Mouse (Mus musculus) E14TG2a.4 (cell line): ENCODE data around the gene Hist1h2br.
A peak's percentile ranks its signal among the peaks of the same experiment; 100 is the strongest.
"Not testable (repeated sequence)": the region's sequence is repeated elsewhere in the genome, so short reads cannot be mapped to it uniquely, and the experiment has no call there.

Experiments used
- H3K27me3 ChIP-seq: 2 replicates; pipeline ENCODE4 v1.6.1; 2014; ENCODE audit warnings: low read length, control low read depth; ENCODE audit not compliant: insufficient read depth
- H3K36me3 ChIP-seq: 2 replicates; pipeline ENCODE4 v1.6.1; 2014; ENCODE audit warnings: low read length, control low read depth; ENCODE audit not compliant: insufficient read depth
- H3K4me1 ChIP-seq: replicated peaks from 2 replicates; pipeline ENCODE4 v1.6.1; 2014; ENCODE audit warnings: low read depth, low read length, control low read depth
- H3K4me3 ChIP-seq: replicated peaks from 2 replicates; pipeline ENCODE4 v1.5.1; 2014; ENCODE audit warnings: mild to moderate bottlenecking, low read length
- H3K9me3 ChIP-seq: 2 replicates; pipeline ENCODE4 v1.6.1; 2014; ENCODE audit warnings: low read length, control low read depth
- CTCF ChIP-seq: conservative IDR thresholded peaks from 2 replicates; pipeline ENCODE4 v1.5.1; 2014; ENCODE audit warnings: low read length
- NANOG ChIP-seq: IDR thresholded peaks from 2 replicates; pipeline ENCODE4 v1.6.1; 2014; ENCODE audit warnings: borderline replicate concordance, low read length, mixed read lengths
- POU5F1 ChIP-seq: IDR thresholded peaks from 2 replicates; pipeline ENCODE4 v1.6.1; 2014; ENCODE audit warnings: low read length, borderline replicate concordance

Hist1h2br gene

DNA sequence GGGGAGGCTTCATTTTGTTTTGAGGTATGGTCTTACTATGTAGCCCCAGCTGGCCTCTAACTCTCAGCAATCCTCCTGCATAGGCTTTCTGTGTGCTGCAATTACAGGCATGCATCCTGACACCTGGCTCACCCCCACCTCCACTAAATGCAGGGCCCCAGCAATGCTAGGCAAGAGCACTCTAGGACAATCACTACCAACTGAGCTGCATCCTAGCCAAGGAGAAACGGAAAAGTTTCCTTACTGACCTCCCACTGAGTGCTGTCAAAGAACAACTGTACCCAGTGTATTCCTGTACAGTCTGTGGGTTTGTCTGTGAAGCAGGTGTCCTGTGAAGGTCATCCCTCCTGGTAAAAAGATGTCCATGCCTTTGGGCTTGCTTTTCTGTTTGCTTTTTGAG is 17.2 kb downstream of the Hist1h2br start:
- not testable (repeated sequence) for H3K4me3 ChIP-seq, H3K36me3 ChIP-seq, H3K27me3 ChIP-seq, H3K9me3 ChIP-seq
- peaks cover 47% of the 10 kb centered on the region for H3K4me1 ChIP-seq
- peak; percentile 51; the same call in 1 of the 2 replicates for TF ChIP-seq NANOG

DNA sequence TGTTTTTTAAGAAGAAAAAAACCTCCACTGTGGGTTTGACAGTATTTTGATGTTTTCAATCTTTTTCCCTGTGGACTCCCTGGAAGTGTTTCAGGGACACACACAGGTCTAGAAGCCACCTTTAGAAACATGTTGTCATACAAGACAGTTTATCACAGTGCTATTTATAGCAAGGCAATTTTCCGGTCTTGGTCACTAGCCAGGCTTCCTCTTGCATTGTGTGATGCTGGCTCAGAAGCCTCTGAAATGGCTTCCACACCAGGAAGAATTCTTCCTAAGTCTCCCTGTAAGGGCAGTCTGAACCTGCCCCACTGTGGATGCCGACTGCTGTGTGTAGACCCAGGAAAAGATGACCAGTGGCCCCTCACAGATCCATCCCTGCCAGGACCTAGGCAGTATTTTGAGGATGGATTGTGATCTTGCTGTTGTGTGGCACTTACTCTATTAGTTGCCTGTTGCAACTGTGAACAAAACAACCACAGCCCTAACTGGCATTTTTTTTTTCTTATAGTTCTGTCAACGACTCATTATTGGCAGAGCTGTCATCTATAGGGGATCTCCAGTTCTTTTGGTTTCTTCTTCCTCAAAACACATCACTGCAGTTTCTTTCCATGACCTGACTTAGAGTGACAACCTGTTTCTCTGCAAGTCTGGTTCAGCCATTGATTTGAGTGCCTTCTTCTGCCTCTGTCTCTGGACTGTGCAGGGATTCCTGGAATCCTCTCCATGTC is 18.8 kb downstream of the Hist1h2br start:
- H3K4me3 ChIP-seq, result no peak overlapping the region
- H3K36me3 ChIP-seq, result no peaks in the 10 kb centered on the region
- H3K27me3 ChIP-seq, result no peaks in the 10 kb centered on the region
- peaks cover 59% of the 10 kb centered on the region for H3K4me1 ChIP-seq
- TF ChIP-seq NANOG, result no peak
- no peak for TF ChIP-seq CTCF
- TF ChIP-seq POU5F1, result no peak
- H3K9me3 ChIP-seq, result no peaks in the 10 kb centered on the region

DNA sequence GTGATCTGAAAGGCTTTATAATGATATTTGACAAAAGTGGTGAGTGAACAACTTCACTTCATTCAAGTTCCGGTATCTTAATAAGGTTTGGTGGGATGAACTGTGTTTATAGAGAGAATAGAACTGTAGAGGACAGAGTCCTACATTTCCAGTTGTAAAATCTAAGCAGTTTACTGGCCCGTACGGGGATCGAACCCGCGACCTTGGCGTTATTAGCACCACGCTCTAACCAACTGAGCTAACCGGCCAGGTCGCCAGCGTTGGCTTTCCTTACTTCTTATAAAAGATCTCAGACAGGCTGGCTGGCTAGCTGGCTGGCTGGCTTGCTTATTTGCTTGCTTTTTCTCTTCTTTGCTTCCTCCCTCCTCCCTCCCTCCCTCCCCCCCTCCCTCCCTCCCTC is 21.6 kb downstream of the Hist1h2br start:
- Histone ChIP-seq H3K36me3 (no peaks in the 10 kb centered on the region), H3K4me3 (peak overlapping the region; percentile 89), H3K9me3 (no peaks in the 10 kb centered on the region), H3K27me3 (no peaks in the 10 kb centered on the region), H3K4me1 (peaks cover 82% of the 10 kb centered on the region)
- TF ChIP-seq POU5F1 (no peak), NANOG (no peak), CTCF (no peak)

DNA sequence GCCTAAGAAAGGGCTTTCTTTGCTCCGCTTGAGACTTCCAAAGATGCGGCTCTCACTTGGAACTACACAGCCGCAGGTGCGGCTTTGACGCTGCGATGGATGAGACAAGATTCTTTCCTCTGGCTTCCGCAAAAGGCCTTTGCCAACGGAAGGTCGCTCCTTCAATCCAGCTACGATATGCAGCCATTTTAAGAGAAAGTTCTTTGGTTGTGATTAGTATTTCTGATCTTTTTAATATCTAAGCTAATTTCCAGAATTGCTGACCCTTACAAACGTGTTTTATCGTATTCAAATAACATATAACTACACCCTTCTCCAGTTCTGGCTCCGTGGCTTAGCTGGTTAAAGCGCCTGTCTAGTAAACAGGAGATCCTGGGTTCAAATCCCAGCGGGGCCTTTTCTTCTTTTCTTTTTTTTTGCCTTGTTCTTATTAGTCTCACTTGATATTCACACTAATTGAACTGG is 22.2 kb downstream of the Hist1h2br start:
- no peaks in the 10 kb centered on the region for H3K27me3 ChIP-seq
- peak overlapping the region; percentile 89 for H3K4me3 ChIP-seq
- no peaks in the 10 kb centered on the region for H3K9me3 ChIP-seq
- H3K4me1 ChIP-seq, result peaks cover 82% of the 10 kb centered on the region
- TF ChIP-seq CTCF (no peak), NANOG (no peak), POU5F1 (no peak)
- no peaks in the 10 kb centered on the region for H3K36me3 ChIP-seq

DNA sequence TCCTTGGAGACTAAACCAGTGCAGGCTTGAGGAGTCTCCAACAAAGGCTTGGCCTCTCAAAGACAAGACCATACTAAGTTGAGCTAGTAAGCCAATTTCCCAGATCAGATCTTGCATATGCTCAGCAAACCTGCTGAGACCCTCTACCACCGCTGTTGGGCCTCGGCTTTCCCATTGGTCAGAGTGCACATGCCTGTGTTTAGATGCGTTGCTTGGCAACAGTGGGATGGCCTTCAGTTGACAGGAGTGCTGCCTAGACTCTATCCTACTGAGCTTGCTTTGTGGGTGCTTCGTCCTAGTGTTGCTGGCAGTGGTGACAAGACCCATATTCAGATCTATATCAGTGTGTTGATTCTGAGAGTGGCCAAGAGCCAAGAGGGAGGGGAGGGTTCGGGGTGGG is 28.1 kb downstream of the Hist1h2br start:
- no peaks in the 10 kb centered on the region for H3K36me3 ChIP-seq
- H3K4me1 ChIP-seq, result peaks cover 87% of the 10 kb centered on the region
- no peak overlapping the region for H3K4me3 ChIP-seq
- no peak for TF ChIP-seq NANOG
- TF ChIP-seq CTCF, result no peak
- TF ChIP-seq POU5F1, result no peak
- no peaks in the 10 kb centered on the region for H3K27me3 ChIP-seq
- H3K9me3 ChIP-seq, result no peaks in the 10 kb centered on the region

DNA sequence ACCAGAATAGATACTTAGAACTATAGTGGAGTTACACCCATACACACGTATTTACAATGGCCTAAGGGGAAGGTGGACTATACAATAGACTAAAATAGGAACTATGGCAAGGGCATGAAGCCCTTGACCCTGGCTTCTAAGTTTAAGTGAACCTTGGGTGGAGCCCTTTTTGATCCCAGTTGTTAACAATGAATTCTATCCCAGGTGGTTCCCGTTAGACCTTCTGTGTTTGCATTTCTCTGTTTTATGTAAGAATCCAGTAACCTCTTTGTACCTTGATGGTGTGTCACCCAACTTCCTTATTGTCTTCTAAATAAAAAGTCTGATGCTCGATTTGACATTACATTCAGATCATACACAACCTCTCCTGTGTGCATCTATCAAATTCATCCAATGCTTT is 32.0 kb downstream of the Hist1h2br start:
- H3K9me3 ChIP-seq, H3K27me3 ChIP-seq, H3K36me3 ChIP-seq: not testable (repeated sequence)
- H3K4me1 ChIP-seq, result peaks cover 61% of the 10 kb centered on the region
- peak overlapping the region; percentile 61 for H3K4me3 ChIP-seq
- peak; percentile 40; the same call in 1 of the 2 replicates for TF ChIP-seq NANOG

DNA sequence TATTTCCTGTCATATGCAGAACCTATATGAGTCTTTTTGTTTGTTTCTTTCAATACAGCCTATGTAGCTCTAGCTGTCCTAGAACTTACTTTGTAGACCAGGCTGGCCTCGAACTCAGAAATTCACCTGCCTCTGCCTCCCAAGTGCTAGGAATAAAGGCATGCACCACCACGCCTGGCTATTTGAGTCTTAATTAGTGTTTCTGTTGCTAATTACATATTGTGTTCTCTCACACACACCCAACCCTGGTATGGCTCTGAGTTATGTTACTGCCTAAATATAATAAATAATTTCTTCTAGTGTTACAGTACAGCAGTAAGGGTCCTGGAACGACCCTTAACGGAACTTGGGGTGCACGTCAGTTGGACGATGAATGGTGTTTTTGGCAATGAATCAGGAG is 47.2 kb downstream of the Hist1h2br start:
- H3K27me3 ChIP-seq, result no peaks in the 10 kb centered on the region
- H3K4me1 ChIP-seq, result peaks cover 32% of the 10 kb centered on the region
- H3K4me3 ChIP-seq, result no peak overlapping the region
- H3K9me3 ChIP-seq, result no peaks in the 10 kb centered on the region
- TF ChIP-seq CTCF (no peak), NANOG (no peak), POU5F1 (no peak)
- H3K36me3 ChIP-seq, result no peaks in the 10 kb centered on the region

DNA sequence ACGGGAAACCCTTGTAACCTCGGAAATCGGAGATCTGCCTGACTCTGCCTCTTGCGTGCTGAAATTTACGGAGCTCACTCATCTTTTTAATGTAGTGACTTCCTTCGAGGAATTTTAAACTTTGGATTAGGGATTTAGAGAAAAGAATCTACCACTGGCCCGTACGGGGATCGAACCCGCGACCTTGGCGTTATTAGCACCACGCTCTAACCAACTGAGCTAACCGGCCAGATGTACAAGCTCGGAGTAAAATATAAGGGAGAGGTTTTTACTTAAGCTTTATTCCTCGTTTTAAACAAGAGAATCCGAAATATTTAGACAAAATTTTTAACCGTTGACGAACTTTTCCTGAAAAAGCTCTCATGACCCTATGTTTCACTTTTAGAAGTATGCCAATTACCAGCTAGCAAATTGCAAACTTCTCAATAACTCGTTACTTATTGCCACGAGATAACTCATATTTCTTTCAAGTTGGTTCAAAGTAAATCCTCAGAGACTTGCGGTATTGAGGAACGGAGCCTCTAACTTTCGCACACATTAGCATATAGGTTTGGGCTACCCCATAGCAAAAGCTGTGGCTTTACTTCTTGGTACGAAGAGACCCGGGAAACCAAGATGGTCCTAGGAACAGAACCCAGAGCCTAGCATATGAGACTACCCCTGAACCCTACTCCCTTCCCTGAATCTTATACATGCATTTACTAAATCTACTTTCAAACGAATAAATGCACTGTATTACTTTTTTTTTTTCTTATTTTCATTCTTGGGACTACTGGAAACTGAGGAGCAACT is 48.5 kb downstream of the Hist1h2br start:
- peaks cover 32% of the 10 kb centered on the region for H3K4me1 ChIP-seq
- H3K27me3 ChIP-seq, result no peaks in the 10 kb centered on the region
- H3K4me3 ChIP-seq, result peak overlapping the region; percentile 86
- TF ChIP-seq NANOG (no peak), CTCF (no peak), POU5F1 (no peak)
- no peaks in the 10 kb centered on the region for H3K9me3 ChIP-seq
- no peaks in the 10 kb centered on the region for H3K36me3 ChIP-seq
